Mouse (Mus musculus) ES-E14 (cell line): ENCODE measurements around the gene Tll2.
A peak's percentile ranks its signal among the peaks of the same experiment; 100 is the strongest.

Experiments
- MAFK ChIP-seq: IDR thresholded peaks from 2 replicates; pipeline ENCODE4 v1.6.1; 2014; ENCODE audit warnings: mild to moderate bottlenecking, low read depth, low read length, inconsistent platforms; ENCODE audit not compliant: insufficient read depth
- ZC3H11A ChIP-seq: IDR thresholded peaks from 2 replicates; pipeline ENCODE4 v1.6.1; 2012; ENCODE audit warnings: low read depth, mild to moderate bottlenecking, inconsistent platforms, low read length, borderline replicate concordance
- ZNF384 ChIP-seq: IDR thresholded peaks from 2 replicates; pipeline ENCODE4 v1.6.1; 2012; ENCODE audit warnings: low read depth, low read length, inconsistent platforms

GRCm38 (mm10) chr19:41054702-41055101, 151.9 kb downstream of the Tll2 start:
- TF ChIP-seq MAFK (peak; percentile 67; the same call in 1 of the 2 replicates), ZC3H11A (no peak), ZNF384 (no peak)
